Mouse (Mus musculus): Measurements from ENCODE around the gene Mpg. TPM values are rescaled to one million over a fixed set of nuclear protein-coding genes. Genes with fewer than 3 reads are reported as not detected.

The Mpg gene
- polyA plus RNA-seq, 1 experiment from 2014 or later, result 4.6 TPM

DNA sequence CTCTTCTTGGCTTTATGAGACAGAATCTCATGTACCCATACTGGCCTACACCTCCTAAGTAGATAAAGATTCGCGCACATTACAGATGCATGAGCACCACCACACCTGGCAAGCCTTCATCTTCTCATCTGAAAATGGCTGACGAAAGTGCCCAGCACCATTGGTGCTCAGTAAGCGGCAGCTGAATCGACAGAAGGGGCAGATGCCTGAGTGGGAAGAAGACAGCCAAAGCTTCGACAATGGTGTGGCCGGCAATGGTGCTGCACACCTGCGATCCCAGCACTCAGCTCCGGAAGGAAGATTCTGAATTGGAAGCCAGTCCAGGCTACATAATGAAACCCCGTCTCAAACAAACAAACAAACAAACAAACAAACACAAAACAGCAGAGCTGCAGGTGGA, 7.0 kb upstream of the Mpg start:
- H3K36me3 ChIP-seq (ENCODE audit: inconsistent target), result no peaks in the 10 kb centered on the region
- no peak overlapping the region for H3K4me3 ChIP-seq (ENCODE audit: inconsistent target)
- no peaks in the 10 kb centered on the region for H3K79me2 ChIP-seq (ENCODE audit: inconsistent target)
- H3K27ac ChIP-seq, result no peak overlapping the region
- WGBS (ENCODE audit: missing documents), result 92% methylated on average over 10 of the region's 10 CpGs

DNA sequence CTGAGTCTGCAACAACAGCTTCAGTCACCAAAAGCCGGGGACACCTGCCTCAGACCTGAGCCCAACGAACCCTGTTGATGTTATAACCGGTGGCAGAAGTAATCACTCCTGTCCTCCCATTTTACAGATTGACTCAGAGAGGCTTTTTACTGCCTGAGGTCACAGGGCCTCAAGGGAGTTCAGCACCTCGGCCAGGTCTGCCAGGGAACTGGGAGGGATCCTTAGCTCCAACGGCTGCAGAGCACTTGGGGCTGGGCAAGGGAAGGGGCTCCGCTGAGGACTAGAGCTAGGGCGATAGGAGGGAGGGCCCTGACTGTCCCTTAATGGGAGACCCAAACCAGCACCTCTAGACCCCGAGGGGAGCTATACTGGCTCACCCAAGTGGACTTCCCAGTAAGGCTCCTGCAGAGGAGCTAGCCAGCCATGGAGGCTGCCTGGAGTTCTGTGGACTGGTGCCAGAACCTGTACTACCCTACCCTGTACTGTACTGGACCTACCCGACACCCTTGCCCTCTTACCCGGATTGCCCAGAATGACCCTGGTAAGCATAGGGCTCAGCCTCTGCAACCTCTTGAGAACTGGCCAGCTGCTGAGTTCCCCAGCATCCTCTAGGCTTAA, 5.6 kb upstream of the Mpg start:
- no peaks in the 10 kb centered on the region for H3K36me3 ChIP-seq (ENCODE audit: inconsistent target)
- 81% methylated on average over 8 of the region's 10 CpGs for WGBS (ENCODE audit: missing documents)
- H3K27ac ChIP-seq, result no peak overlapping the region
- no peaks in the 10 kb centered on the region for H3K79me2 ChIP-seq (ENCODE audit: inconsistent target)
- no peak overlapping the region for H3K4me3 ChIP-seq (ENCODE audit: inconsistent target)

DNA sequence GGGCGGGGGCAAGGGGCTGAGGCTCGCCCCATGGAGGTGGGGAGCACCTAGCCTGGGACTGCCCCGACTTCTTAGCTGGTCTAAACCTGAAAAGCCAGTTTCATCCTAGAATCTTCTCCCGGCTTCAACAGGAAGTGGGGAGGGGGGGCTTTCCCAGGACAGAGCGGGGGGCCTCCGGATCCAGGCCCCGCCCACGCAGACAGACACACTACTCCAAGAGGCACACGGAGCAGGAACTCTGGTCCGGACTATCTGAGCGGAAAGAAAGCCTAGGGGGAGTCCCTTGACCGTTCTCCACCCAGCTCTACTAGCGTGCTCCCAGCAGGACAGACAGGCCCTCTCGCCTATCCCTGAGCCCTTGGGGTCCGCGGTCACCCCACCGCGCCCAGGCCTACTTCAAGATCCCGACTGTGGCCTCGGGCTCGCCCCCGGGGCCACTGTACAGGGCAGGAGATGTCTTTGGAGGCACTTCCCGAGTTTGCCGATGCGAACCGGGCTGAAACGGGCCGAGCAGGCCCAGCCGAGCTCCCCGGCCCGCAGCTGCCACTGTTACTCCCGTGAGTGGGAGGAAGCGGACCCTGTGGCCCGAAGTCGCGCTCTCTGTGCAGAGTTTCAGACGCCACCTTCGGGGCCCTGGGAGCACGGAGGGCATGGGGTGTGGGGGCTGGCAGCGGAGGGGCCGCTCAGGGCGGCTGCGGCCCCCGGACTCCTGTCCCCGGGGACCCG, 4.9 kb upstream of the Mpg start:
- Histone ChIP-seq H3K27ac (no peak overlapping the region), H3K4me3 (ENCODE audit: inconsistent target) (no peak overlapping the region), H3K79me2 (ENCODE audit: inconsistent target) (no peaks in the 10 kb centered on the region), H3K36me3 (ENCODE audit: inconsistent target) (no peaks in the 10 kb centered on the region)
- whole genome bisulfite sequencing (ENCODE audit: missing documents), result 2% methylated on average over 46 of the region's 46 CpGs

DNA sequence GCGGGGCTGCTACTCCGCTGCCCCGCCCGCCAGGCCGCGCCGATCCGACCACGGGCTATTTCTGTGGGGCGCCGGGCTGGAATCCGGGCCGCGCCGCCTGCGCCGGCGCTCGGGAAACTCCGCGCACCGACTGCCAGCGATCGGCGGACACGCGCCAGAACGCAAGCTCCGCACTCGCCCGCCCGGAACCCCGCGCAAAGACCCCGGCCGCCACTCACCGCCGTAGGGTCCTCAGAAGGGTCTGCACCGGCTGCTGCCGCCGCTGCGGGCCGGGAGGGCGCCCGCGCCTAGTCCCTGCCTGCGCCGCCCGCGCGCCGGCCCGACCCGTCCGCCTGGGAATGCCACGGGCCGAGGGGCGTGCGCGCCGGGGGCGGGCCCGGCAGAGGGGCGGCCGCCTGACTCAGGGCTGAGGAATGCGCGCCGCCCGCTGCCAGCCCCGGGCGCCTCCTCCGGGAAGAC, 4.3 kb upstream of the Mpg start, which contains the start of gene Rhbdf1:
Gene Rhbdf1 (minus strand): TSS at position 350 of the 459 bp plus-strand sequence.
- no peak within 1 kb of the TSS for H3K27ac ChIP-seq
- no peaks in the 10 kb centered on the region for H3K79me2 ChIP-seq (ENCODE audit: inconsistent target)
- no peaks in the 10 kb centered on the region for H3K36me3 ChIP-seq (ENCODE audit: inconsistent target)
- no peak within 1 kb of the TSS for H3K4me3 ChIP-seq (ENCODE audit: inconsistent target)
- WGBS (ENCODE audit: missing documents), result 1% methylated on average over 71 of the region's 72 CpGs

DNA sequence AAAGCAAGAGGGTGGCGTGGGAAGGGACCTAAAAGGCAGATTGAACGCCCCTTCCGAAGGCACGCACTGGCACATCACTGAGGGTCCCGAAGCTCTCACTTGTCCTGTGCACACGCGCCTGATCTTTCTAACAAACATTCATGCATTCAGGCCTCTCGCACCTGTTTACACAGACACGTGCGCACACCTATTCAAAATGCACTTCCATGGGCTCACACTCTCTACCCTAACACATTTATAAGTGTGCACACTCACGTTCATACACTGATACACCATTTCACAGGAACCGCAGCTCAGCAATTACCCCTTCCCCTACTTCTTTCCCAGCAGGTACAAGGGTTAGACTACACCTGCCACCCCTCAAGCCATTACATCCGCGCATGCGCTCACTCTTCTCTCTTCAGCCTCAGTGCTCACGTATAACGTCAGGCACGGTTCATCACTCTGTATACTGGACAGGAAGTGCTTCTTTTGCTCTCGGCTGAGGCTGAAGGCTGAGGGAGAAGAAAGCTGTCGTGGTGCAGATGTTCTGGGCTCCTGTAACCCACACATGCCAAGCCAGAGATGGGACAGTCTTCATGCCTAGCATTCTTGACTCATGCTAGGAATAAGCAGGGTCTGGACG, 3.6 kb upstream of the Mpg start:
- H3K4me3 ChIP-seq (ENCODE audit: inconsistent target), result no peak overlapping the region
- no peak overlapping the region for H3K27ac ChIP-seq
- no peaks in the 10 kb centered on the region for H3K79me2 ChIP-seq (ENCODE audit: inconsistent target)
- WGBS (ENCODE audit: missing documents), result 36% methylated on average over 20 of the region's 21 CpGs
- H3K36me3 ChIP-seq (ENCODE audit: inconsistent target), result no peaks in the 10 kb centered on the region

DNA sequence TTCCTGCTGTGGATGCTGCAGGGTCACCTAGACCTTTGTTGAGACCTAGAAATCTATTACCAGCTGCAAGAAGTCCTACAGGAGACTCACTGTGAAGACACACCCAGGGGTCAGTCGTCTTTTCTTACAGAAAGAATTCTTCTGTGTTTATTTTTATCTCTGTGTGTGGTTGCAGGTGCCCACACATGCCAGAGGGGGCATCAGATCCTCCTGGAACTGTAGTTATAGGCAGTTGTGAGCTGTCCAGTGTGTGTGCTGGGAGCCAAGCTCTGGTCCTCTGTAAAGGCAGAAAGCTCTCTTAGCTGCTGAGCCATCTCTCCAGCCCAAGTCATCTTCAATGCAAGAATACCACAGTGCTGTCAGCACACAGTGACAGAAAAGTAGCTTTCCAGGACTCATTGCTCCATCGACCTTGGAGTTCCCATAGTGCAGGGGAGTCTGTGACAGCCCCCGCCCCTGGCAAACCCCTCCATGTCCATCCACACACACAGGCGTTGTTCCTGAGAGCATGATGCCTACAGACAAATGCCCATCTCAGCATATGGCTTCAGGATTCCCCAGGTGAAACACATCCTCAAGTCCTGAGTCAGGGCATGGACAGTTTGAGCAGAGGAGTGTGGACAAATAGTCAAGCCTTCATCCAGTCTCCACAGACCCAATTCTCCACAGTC, 2.9 kb upstream of the Mpg start:
- Histone ChIP-seq H3K79me2 (ENCODE audit: inconsistent target) (no peaks in the 10 kb centered on the region), H3K36me3 (ENCODE audit: inconsistent target) (no peaks in the 10 kb centered on the region), H3K4me3 (ENCODE audit: inconsistent target) (no peak overlapping the region), H3K27ac (no peak overlapping the region)
- 86% methylated on average over 4 of the region's 4 CpGs for WGBS (ENCODE audit: missing documents)

DNA sequence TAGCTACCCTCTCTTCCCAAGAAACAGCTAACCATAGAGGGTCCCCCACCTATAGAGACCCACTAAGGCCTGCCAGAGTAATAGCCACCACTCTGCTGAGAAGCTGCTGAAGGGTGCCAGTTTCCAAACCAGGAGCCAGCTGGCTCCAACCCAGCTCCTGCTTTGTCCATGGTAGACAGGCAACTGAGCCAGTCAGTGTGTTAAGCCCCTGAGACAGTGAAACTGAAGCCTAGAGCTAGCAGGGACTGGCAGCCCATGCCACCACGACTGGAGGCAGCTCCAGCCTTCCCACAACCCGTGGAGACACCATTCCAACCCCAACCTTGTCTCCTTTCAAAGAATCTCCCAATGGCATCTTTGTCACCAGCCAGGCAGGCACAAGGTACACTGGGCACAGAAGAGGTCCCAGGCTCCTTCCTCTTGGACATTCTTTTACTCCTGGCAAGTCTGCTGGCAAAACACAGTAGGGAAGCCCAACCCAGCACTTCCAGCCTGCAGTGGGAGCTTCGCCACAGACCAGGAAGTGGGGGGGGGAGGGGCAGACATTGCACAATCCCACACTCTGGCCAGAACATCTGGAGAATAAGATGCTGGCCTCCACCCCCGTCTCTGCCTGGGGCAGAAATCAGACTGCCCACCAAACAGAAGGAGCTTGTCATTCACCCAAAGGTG, 1.7 kb upstream of the Mpg start:
- WGBS (ENCODE audit: missing documents), result 4% methylated on average over 4 of the region's 4 CpGs
- H3K4me3 ChIP-seq (ENCODE audit: inconsistent target), result no peak overlapping the region
- no peaks in the 10 kb centered on the region for H3K79me2 ChIP-seq (ENCODE audit: inconsistent target)
- no peaks in the 10 kb centered on the region for H3K36me3 ChIP-seq (ENCODE audit: inconsistent target)
- H3K27ac ChIP-seq, result peak overlapping the region; percentile 34; the same call in 1 of the 2 replicates

DNA sequence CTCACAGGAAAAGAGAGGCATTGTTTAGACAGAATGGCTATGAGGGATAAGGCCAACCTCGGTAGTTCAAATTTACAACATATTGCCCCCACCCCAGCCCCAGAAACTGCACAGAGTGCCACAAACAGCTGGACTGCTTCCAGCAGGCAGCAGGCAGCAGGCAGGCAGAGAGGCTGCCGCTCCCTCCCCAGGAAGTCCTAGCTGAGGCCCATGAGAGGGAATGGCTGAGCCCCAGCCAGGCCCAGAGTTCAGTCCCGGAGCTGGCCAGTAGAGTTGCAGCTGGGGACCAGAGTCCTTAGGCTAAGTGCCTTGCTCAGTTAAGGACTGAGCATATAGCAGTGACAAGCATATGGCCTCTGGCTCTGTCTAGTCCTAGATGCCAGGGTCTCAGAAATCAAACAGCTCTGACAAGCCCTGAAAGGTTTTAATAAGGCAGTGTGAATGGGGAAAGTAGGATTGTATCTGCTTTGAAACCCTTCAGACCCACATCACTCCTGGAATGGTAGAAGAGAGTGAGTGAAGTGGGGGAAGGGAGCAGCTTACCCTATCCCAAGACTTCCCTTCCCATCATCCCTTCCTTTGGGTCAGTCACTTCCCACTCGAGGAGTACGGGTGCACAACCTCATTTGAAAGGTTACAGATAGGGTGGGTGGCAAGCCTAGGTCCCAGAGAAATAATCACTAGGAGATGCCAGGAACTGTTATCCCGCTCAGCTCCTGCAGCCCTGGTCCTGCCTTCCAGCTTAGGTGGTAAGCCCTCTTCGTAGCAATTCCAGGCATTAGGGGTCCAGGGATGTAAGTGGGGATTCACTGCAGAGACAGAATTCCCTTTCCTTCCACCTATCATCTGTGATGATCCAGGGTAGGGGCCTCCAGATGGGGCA, 842 bp upstream of the Mpg start:
- 45% methylated on average over 7 of the region's 7 CpGs for WGBS (ENCODE audit: missing documents)
- Histone ChIP-seq H3K36me3 (ENCODE audit: inconsistent target) (no peaks in the 10 kb centered on the region), H3K27ac (peak overlapping the region; percentile 34), H3K4me3 (ENCODE audit: inconsistent target) (no peak overlapping the region), H3K79me2 (ENCODE audit: inconsistent target) (no peaks in the 10 kb centered on the region)

DNA sequence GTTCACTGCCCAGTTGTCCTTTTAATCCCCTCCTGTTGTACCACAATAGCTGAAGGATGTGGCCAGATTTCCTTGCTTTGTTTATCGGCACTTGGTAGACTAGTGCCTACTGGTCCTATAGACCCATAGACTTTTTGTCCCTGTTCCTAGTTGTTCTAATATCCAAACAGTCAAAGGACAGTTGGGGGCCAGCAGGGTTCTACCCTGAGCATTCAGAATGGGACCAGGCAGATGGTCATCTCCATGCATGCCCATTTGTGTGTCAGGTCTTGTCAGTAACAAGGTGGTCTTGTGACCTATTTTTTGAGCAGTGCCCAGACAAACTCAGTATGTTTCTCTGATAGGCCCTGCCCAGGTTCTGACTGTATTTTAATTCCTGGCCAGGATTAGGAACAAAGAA, 736 bp downstream of the Mpg start:
- Histone ChIP-seq H3K4me3 (ENCODE audit: inconsistent target) (peak overlapping the region; percentile 38), H3K36me3 (ENCODE audit: inconsistent target) (0 out of 2 replicates have a peak, but pooled peaks cover 2% of the 10 kb centered on the region), H3K79me2 (ENCODE audit: inconsistent target) (no peaks in the 10 kb centered on the region), H3K27ac (peak overlapping the region; percentile 15; the same call in 1 of the 2 replicates)
- WGBS (ENCODE audit: missing documents), result 20% methylated on average over 1 of the region's 1 CpGs

DNA sequence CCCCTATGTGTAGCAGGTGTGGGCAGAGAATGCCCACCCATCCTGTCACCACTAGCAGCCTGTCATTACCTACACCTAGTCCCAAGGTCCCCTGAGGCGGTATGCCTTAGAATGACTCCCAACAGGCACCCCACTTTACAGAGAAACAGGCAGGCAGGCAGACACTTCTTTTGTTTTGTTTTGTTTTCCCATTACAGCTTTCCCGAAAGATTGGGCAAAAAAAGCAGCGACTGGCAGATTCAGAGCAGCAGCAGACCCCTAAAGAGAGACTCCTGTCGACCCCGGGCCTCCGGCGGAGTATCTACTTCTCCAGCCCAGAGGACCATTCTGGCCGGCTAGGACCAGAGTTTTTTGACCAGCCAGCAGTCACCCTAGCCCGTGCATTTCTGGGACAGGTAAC, 1.2 kb downstream of the Mpg start:
- 96% methylated on average over 9 of the region's 9 CpGs for WGBS (ENCODE audit: missing documents)
- H3K27ac ChIP-seq, result no peak overlapping the region
- H3K4me3 ChIP-seq (ENCODE audit: inconsistent target), result no peak overlapping the region
- peaks cover 6% of the 10 kb centered on the region; the same call in 1 of the 2 replicates for H3K36me3 ChIP-seq (ENCODE audit: inconsistent target)
- no peaks in the 10 kb centered on the region for H3K79me2 ChIP-seq (ENCODE audit: inconsistent target)

DNA sequence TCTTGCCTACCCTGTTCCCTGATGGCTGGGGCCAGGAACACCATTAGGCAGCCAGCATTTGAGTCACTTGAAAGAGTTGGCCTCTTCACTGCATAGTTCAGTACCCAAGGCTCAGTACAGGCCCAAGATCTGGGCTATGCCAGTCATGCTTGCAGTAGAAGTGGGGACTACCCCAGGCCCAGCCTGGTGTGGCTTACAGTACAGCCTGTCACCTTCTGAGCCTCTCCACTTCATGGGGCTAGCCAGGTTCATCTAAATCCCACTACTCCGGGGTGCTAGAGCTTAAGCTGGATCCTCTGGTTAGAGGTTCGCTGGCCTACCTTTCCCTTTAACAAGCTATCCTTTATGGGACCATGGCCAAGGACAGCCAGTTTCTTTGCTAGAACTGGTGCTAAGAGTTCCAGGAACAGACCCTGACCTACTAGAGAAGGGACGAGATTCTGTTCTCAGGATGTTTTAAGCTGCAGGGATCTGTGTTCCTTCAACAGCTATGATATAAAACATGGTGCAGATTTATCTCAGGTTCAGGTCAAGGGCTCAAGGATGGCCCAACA, 2.1 kb downstream of the Mpg start:
- WGBS (ENCODE audit: missing documents), result 96% methylated on average over 3 of the region's 3 CpGs
- no peak overlapping the region for H3K27ac ChIP-seq
- H3K4me3 ChIP-seq (ENCODE audit: inconsistent target), result no peak overlapping the region
- no peaks in the 10 kb centered on the region for H3K79me2 ChIP-seq (ENCODE audit: inconsistent target)
- peaks cover 6% of the 10 kb centered on the region; the same call in 1 of the 2 replicates for H3K36me3 ChIP-seq (ENCODE audit: inconsistent target)

DNA sequence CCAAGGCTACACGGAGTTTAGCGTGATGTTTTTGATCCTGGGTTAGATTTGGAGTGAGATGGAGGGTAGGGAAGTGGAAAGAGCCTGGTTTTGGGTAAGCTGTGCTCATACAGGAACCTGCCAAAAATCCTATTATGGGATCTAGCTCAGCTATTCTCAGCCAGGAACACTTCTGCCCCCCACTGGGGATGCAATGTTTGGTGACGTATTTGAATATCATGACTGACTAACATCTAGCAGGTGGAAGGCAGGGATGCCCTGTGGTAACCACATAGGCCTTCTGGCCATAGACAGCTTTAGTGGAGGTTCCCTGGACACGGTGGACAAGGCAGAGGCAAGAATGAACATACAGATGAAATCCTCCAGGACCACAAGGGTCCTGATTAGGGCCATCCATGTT, 3.9 kb downstream of the Mpg start:
- no peak overlapping the region for H3K4me3 ChIP-seq (ENCODE audit: inconsistent target)
- H3K79me2 ChIP-seq (ENCODE audit: inconsistent target), result no peaks in the 10 kb centered on the region
- no peak overlapping the region for H3K27ac ChIP-seq
- WGBS (ENCODE audit: missing documents), result 84% methylated on average over 4 of the region's 4 CpGs
- H3K36me3 ChIP-seq (ENCODE audit: inconsistent target), result peaks cover 24% of the 10 kb centered on the region; the same call in 1 of the 2 replicates

DNA sequence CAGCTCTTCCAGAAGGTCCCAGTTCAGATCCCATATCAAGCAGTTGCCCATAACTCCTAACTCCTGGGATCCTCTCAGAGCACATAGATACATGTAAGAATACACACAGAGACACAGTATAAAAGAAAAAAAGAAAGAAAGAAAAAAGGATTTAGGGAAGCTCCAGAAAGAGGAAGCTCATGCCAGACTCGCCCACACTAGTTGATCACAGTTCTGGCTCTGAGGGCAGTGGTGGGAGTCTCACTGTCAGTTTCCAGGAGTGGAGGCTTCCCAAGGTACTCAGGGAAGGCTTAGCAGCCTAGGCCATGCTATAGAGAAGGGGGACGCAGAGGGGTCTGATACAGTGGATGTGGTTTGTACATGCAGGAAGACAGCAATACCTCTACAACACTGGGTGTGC, 4.8 kb downstream of the Mpg start:
- WGBS (ENCODE audit: missing documents), result 44% methylated on average over 2 of the region's 2 CpGs
- Histone ChIP-seq H3K4me3 (ENCODE audit: inconsistent target) (no peak overlapping the region), H3K27ac (no peak overlapping the region)

More for the DNA sequence above, 4.8 kb downstream of the Mpg start:
- H3K79me2 ChIP-seq (ENCODE audit: inconsistent target), result no peaks in the 10 kb centered on the region
- H3K36me3 ChIP-seq (ENCODE audit: inconsistent target), result peaks cover 26% of the 10 kb centered on the region; the same call in 1 of the 2 replicates

Measured in macrophage (primary cell).